Mouse (Mus musculus) liver, embryonic 14.5 days (tissue): ENCODE measurements around the gene Rufy2.

Experiments
- CTCF ChIP-seq: IDR thresholded peaks from 2 replicates; pipeline ENCODE4 v1.5.1; 2016; ENCODE audit warnings: antibody characterized with exemption, low read depth, control low read depth
- EP300 ChIP-seq: IDR thresholded peaks from 2 replicates; pipeline ENCODE4 v1.6.1; 2016; ENCODE audit warnings: antibody characterized with exemption, low read depth

- TF ChIP-seq CTCF (no peak), EP300 (no peak)
These were observed 13.7 kb upstream of the Rufy2 start for GRCm38 (mm10) chr10:62966291-62966690.
